1 mouse cellular context compared by ENCODE assay signal in the genomic region with DNA sequence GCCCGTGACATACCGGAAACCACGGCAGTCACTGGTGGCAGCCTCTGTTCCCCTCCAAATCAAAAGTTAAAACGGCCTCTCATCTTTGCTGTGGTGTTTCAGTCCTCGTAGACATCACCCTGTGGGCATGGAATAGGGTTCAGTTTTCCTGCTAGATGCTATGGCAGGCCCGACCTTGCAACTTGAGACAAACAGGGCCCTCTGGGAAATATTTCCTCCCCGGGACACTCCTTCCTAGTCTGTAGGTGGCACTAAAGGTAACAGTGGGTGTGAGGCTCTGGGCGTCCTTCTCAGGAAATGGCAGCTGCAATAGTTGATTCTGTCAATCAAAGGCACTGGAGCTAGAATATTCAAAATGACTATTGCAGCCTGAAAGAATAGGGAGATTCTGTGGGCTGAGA.
TF ChIP-seq lines count a peak whose summit lies in the region.

No protein-coding gene starts in this region.

TF ChIP-seq in MEL, 35 proteins besides CTCF, POLR2A, EP300 and RAD21 (continued from another document):
- TF ChIP-seq ELF1 (IDR thresholded peaks at IDR 0.05; ENCODE audit: low read depth, low read length) (peak; percentile 65; the same call in 1 of the 2 replicates), UBTF (IDR thresholded peaks at IDR 0.05; ENCODE audit: borderline replicate concordance, insufficient read depth, low read depth, low read length) (peak; percentile 26; the same call in 1 of the 2 replicates), ZKSCAN1 (IDR thresholded peaks at IDR 0.05; ENCODE audit: low read depth, low read length) (peak; percentile 52; the same call in 1 of the 2 replicates), TBP (IDR thresholded peaks at IDR 0.05; ENCODE audit: low read depth, low read length) (no peak), ZNF384 (IDR thresholded peaks at IDR 0.05; ENCODE audit: low read depth, low read length) (peak; percentile 38; the same call in 1 of the 2 replicates), USF1 (IDR thresholded peaks at IDR 0.05; ENCODE audit: low read depth, low read length) (no peak), SMC3 (IDR thresholded peaks at IDR 0.05; ENCODE audit: low read depth, low read length) (peak; percentile 43; the same call in 1 of the 2 replicates), TCF12 (IDR thresholded peaks at IDR 0.05; ENCODE audit: low read depth, low read length) (peak; percentile 64; the same call in 1 of the 2 replicates)
TF ChIP-seq in MEL: peak in this region for 18.
